Mouse (Mus musculus): ENCODE results near the gene Txnip. TPM values are rescaled to one million over a fixed set of nuclear protein-coding genes. Genes with fewer than 3 reads are reported as not detected.
A peak's percentile ranks its signal among the peaks of the same experiment; 100 is the strongest.

The Txnip gene
- polyA plus RNA-seq, 1 experiment = 110 TPM

DNA sequence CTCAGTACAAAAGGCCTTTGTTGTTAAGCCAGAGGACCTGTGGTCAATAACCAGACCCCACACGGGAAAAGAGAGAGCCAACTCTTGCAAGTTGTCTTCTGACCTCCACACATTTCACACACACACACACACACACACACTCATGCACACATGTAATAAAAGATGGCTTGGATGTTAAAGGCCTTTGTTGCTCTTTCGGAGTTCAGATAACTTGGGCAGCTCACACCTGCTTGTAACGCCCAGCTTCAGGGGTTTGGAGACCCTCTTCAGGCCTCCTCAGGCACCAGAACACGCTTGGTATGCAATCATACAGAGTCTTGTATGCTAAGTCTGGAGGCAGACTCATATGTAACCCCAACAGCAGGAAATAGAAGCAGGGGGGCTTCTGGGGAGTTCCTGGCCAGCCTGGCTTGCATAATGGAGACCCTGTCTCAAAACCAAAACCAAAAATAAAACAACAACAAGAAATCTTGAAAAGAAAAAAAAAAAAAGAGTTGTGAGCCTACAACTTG lies 21.5 kb downstream of the Txnip start:
- TF ChIP-seq CTCF (IDR thresholded peaks at IDR 0.05; ENCODE audit: borderline replicate concordance, extremely low read depth, insufficient read depth, insufficient read length) = no peak
- TF ChIP-seq POLR2A (IDR thresholded peaks at IDR 0.05; ENCODE audit: borderline replicate concordance, extremely low read depth, insufficient read depth, insufficient read length, poor library complexity, severe bottlenecking) = no peak
- no peak for DNase-seq (ENCODE audit: low read depth)

DNA sequence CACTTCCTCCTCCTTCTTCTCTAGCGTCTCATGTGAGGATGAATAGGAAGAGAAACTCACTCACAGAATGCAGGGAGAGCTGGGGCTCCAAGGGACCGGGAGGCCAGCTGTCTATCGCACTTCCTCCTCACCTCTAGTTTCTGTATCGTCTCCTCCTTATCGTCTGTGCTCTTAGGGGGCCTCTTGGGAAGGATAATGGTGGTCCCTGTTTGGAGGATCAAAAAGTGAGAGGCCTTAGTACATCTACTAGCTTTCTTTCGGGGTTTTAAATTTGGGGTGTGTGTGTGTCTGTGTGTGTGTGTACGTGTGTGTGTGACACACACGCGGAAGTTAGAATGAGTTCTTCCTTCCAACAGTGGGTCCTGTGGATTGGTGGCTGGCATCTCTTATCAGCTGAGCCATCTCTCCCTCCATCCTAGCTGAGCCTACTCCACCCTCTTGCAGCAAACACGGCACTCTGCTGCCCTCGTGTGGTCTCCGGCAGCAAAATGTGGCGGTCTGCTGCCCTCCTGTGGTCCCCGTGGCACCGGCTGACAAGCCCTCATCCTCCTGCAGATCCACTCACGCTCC lies 22.2 kb downstream of the Txnip start:
- peak; percentile 100 for TF ChIP-seq CTCF (IDR thresholded peaks at IDR 0.05; ENCODE audit: borderline replicate concordance, extremely low read depth, insufficient read depth, insufficient read length)
- no peak for TF ChIP-seq POLR2A (IDR thresholded peaks at IDR 0.05; ENCODE audit: borderline replicate concordance, extremely low read depth, insufficient read depth, insufficient read length, poor library complexity, severe bottlenecking)
- peak; percentile 97 for DNase-seq (ENCODE audit: low read depth)

DNA sequence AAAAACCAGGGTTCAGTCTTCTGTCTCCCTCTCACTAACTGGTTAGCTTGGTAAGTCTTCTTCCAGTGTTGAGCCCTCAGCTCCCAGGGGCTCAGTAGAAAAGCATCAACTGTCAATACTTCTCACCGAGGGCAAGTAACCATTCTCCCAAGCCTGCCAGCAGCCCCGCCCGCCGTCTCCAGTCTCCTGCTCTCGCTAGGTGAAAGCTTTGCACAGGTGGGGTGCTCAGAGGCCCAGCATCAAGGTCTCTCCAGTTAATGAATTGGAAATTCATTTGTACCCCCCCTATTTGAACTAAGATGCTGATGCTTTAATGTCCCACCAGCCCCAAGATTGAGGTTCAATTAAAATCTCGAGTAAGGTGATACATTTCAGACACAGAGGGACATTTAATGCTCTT lies 23.4 kb downstream of the Txnip start:
- TF ChIP-seq CTCF (IDR thresholded peaks at IDR 0.05; ENCODE audit: borderline replicate concordance, extremely low read depth, insufficient read depth, insufficient read length) = no peak
- TF ChIP-seq POLR2A (IDR thresholded peaks at IDR 0.05; ENCODE audit: borderline replicate concordance, extremely low read depth, insufficient read depth, insufficient read length, poor library complexity, severe bottlenecking) = no peak
- DNase-seq (ENCODE audit: low read depth) = no peak

DNA sequence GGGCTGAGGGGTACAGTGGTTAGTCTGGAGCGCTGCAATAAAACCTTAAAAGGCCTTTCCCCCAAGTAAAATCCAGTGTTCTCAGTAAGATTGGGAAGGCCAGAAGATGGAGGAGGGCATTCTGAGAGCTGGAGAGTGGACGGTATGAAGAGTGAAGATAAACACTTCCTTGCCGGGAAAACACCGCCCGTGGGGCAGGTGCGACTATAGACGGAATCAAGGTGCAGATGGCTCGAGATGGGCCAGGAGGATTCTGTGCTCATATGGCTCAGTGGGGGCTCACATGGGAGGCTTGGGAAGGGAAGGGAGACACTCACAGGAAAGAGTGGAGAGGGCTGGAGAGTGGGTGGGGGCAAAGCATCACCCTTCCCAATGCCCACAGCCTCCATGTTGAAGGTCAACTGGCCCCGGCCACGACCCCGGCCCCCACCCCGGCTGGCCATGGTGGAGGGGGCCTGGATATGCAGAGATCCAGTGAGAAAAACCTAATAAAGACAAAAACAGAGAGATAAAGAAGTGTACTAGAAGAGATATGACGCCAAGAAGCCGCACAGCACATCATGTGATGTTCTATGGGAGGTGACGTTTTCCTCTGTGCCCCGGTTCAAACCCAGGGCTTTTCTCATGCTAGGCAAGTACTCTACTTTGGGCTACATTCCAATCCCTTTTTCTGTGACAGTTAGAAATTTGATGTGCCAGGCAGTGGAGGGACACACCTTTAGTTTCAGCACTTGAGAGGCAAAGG lies 24.2 kb downstream of the Txnip start:
- no peak for DNase-seq (ENCODE audit: low read depth)
- TF ChIP-seq CTCF (IDR thresholded peaks at IDR 0.05; ENCODE audit: borderline replicate concordance, extremely low read depth, insufficient read depth, insufficient read length) (no peak), POLR2A (IDR thresholded peaks at IDR 0.05; ENCODE audit: borderline replicate concordance, extremely low read depth, insufficient read depth, insufficient read length, poor library complexity, severe bottlenecking) (no peak)

DNA sequence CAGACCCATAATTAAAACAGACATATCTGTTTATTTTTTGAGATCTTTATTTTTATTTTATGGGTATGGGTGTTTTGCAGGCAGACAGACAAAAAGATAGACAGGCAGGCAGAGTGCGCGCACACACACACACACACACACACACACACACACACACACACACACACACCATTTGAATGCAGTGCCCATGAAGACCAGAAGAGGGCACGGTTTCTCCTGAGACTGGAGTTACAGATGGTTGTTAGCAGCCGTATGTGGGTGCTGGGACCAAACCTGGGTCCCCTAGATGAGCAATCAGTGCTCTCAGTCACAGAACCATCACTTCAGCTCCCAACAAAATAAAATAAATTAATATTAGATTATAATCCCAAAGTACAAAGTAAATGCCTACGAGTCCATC lies 25.6 kb downstream of the Txnip start:
- DNase-seq (ENCODE audit: low read depth) = no peak
- no peak for TF ChIP-seq POLR2A (IDR thresholded peaks at IDR 0.05; ENCODE audit: borderline replicate concordance, extremely low read depth, insufficient read depth, insufficient read length, poor library complexity, severe bottlenecking)
- TF ChIP-seq CTCF (IDR thresholded peaks at IDR 0.05; ENCODE audit: borderline replicate concordance, extremely low read depth, insufficient read depth, insufficient read length) = no peak

DNA sequence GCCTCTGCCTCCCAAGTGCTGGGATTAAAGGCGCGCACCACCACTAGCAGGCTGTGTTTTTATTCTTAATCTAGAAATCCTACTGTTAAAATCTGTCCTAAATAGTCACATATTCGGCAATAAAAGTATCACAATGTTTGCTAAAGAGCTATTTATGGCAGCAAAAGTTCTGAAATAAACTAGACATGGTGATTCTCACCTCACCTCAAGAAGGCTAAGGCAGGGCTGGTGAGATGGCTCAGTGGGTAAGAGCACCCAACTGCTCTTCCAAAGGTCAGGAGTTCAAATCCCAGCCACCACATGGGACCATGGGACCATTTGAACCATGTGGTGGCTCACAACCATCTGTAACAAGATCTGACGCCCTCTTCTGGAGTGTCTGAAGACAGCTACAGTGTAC lies 32.9 kb downstream of the Txnip start:
- DNase-seq (ENCODE audit: low read depth) = no peak
- TF ChIP-seq POLR2A (IDR thresholded peaks at IDR 0.05; ENCODE audit: borderline replicate concordance, extremely low read depth, insufficient read depth, insufficient read length, poor library complexity, severe bottlenecking) (no peak), CTCF (IDR thresholded peaks at IDR 0.05; ENCODE audit: borderline replicate concordance, extremely low read depth, insufficient read depth, insufficient read length) (no peak)

DNA sequence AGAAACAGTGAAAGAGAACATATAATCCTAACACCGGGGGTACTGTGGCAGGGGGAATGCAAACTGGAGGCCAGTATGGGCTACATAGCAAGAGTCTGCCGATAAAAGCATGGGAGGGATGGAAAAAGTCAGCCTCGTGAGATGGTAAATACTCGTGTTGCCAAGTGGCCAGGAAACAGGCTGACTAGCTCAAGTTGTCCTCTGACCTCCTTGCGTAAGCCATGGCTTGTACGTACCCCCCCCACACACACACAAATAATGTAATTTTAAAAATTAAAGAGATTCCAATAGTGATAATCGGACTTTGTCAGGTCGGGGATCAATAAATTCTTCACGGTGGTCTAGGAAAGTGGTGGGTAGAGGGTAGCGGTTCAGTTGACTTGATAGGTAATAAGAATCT lies 35.6 kb downstream of the Txnip start:
- peak; percentile 56 for DNase-seq (ENCODE audit: low read depth)
- TF ChIP-seq CTCF (IDR thresholded peaks at IDR 0.05; ENCODE audit: borderline replicate concordance, extremely low read depth, insufficient read depth, insufficient read length) = no peak
- TF ChIP-seq POLR2A (IDR thresholded peaks at IDR 0.05; ENCODE audit: borderline replicate concordance, extremely low read depth, insufficient read depth, insufficient read length, poor library complexity, severe bottlenecking) = no peak

DNA sequence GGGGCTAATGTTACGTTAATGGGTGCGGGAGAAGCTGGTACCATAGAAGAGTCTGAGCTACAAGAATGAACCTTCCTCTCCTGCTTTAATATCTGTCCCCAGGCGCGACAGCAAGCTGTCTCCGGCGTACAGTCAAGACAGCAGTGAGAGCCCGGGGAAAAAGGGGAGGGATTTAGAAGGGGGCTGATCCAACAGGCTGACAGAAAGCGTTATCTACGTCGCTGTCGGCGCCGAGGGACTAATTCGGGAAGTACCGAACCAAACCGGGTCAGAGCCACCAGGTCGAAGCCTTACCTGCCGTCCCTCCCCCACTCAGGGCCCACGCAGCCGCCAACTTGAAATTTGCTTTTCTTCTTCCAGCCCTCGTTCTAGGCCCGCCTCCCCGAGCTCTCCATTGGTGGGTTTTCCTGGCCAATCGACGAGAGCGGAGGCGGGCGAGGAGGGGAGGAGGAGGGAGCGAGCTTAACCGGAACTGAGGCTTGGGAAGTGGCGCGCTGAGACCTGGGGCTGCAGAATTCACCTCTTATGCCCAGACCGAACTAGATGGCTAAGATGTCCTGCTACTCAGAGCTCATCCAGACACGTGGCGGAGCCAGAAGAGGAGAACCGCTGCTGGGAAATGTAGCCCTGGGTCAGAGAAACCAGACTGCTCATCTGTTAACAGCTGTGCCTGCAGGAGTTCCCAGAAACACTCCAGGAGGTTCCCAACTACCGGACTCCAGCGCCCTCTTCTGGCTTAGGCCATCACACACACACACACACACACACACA lies 36.2 kb downstream of the Txnip start, which contains the start of gene Polr3gl:
TSS of gene Polr3gl (minus strand) at position 392 of the 771 bp plus-strand sequence.
- DNase-seq (ENCODE audit: low read depth) = peak; percentile 97
- peak; percentile 15; the same call in 1 of the 2 replicates for TF ChIP-seq CTCF (IDR thresholded peaks at IDR 0.05; ENCODE audit: borderline replicate concordance, extremely low read depth, insufficient read depth, insufficient read length)
- TF ChIP-seq POLR2A (IDR thresholded peaks at IDR 0.05; ENCODE audit: borderline replicate concordance, extremely low read depth, insufficient read depth, insufficient read length, poor library complexity, severe bottlenecking) = no peak; the same call in 1 of the 2 replicates

DNA sequence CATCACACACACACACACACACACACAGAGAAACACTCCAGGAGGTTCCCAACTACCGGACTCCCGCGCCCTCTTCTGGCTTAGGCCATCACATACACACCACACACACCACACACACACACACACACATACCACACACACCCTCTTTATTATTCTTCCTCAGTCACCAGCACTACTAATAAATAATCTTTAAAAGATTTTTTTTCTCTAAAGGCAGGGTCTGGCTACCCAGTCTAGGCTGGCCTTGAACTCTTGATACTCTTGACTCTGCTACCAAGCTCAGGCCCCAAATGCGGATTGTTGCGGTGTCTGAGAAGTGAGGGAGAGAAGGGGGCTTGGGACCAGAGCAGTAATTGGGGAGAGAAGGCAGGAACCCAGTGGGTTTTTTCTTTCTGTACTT lies 37.1 kb downstream of the Txnip start:
- TF ChIP-seq POLR2A (IDR thresholded peaks at IDR 0.05; ENCODE audit: borderline replicate concordance, extremely low read depth, insufficient read depth, insufficient read length, poor library complexity, severe bottlenecking) (no peak), CTCF (IDR thresholded peaks at IDR 0.05; ENCODE audit: borderline replicate concordance, extremely low read depth, insufficient read depth, insufficient read length) (no peak)
- no peak for DNase-seq (ENCODE audit: low read depth)

- TF ChIP-seq POLR2A (IDR thresholded peaks at IDR 0.05; ENCODE audit: borderline replicate concordance, extremely low read depth, insufficient read depth, insufficient read length, poor library complexity, severe bottlenecking) = no peak
- no peak for TF ChIP-seq CTCF (IDR thresholded peaks at IDR 0.05; ENCODE audit: borderline replicate concordance, extremely low read depth, insufficient read depth, insufficient read length)
- peak; percentile 42 for DNase-seq (ENCODE audit: low read depth)
Observed at GRCm38 (mm10) chr3:96595661-96596060, 37.9 kb downstream of the Txnip start.

DNA sequence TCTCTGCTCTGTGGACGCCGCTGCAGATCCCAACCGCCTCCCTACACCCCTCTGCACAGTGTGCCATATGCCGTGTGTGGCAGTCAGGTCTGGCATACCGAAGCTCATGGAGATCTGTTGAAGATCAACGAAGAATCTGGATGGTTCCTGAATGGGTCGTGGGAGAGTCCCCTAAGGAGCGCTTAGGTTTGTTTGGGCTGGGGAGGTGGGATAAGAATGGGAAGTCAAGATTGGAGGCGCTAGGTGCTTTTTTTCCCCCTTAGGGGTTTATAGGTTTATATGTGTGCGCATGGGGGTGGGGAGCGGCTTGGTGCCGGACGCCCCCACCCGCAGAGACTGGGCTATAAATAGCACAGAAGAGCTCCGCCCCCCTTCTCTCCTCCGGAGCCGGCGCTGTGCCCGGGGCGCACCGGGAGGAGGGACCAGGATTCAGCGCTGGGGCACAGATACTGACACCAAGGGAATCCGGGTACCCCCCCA lies 38.5 kb downstream of the Txnip start, which contains the start of gene Ankrd34a:
TSS of gene Ankrd34a (plus strand) at position 409 of the 480 bp plus-strand sequence.
- TF ChIP-seq POLR2A (IDR thresholded peaks at IDR 0.05; ENCODE audit: borderline replicate concordance, extremely low read depth, insufficient read depth, insufficient read length, poor library complexity, severe bottlenecking) = no peak
- TF ChIP-seq CTCF (IDR thresholded peaks at IDR 0.05; ENCODE audit: borderline replicate concordance, extremely low read depth, insufficient read depth, insufficient read length) = no peak
- peak; percentile 71 for DNase-seq (ENCODE audit: low read depth)
